Mouse (Mus musculus) layer of hippocampus, postnatal 10 days (tissue): ENCODE measurements around the gene Tbc1d2. TPM values are rescaled to one million over a fixed set of nuclear protein-coding genes. Genes with fewer than 3 reads are reported as not detected.

Experiments
- DNase-seq, 2 experiments: peaks; one replicate each; pipeline ENCODE4 v3.0.0; 2021; ENCODE audit warnings: low spot score in 2 of 2
- total RNA-seq, 2 experiments: library from RNA; stranded (reverse); gene quantifications; 2 replicates each; pipeline ENCODE4 v1.2.3; 2021

Gene Tbc1d2
- total RNA-seq, 2 experiments from 2014 or later: 2.5 to 2.9 TPM

DNA sequence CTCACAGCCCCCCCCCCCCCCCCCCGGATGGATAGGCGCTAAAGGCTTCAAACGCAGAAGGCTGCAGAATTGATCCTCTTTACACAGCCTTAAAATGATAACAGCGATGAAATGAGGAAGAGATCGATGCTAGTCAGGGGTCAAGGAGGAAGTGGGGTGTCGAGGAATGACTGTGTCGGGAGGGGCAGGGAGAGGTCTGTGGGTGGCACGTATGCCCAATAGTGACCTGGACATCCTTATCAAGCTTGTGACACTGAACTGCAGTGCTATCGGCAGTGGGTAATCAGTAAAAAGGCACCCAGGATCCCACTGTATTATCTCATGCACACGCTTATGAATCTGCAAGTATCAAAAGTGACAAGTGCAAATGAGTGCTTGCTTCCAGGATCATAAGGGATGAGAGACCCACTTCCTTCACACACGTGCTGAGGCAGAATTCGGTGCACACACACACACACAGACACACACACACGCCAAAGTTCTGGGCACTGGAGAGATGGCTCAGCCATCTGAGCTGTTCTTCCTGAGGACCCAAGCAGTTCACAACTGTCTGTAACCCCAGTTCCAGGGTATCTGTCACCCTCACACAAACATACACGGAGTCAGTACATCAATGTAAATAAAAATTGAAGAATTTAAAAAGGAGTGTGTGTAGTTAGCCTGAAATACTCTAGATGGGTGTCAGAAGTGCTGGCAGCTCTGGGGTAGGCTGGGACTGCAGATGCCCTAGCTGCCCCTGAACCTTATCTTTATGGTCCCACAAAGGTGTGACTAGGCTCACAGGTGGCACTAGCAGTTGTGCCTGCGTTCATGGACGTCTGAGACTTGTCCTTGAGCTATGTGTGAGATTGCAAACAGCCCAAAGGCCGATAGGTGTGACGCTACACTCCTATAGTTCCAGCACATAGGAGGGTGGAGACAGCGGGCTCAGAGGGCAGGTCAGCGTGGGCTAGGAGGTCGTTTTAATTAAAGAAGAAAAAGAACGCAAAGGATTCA, 91.0 kb downstream of the Tbc1d2 start:
- no peak for DNase-seq

DNA sequence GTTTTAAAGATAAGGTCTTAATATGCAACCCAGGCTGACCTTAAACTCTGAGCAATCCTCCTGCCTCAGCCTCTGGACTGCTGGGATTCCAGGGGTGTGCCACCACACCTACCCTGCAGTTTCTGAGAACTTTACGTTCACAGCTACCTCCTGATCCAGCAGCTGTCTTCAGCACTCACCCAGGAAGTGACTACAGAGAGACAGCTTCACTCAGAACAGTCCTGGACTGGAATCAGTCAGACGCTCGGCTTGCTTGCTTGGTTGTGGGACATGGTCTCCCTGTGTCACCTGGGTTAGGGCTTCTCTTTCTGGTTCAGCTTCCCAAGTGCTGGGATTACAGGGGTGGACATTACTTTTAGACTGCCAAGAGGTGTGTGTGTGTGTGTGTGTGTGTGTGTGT, 93.1 kb downstream of the Tbc1d2 start:
- no peak for DNase-seq

DNA sequence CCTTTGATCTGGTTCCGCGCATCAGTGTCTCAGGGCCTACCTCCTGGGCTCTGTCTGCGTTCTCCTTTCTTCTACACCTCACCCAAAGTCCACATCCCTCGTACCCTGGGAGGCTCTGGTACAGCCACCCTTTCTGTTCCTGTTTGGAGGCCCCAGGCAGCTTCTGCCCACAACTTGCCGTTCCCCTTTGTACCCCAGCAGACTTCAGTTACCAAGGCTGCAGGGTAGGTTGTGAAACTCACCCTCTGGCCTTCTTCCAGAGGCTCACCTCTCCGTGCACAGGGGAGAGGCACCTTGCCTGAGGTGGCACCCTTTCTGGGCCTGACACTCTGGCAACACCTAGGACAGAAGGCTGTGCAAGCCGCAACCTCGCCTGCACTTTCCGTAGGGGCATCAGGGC, 94.2 kb downstream of the Tbc1d2 start:
- DNase-seq: no peak

Other genes starting within 250 kb of the Tbc1d2 start
- not detected for gene Hemgn, start 236.7 kb downstream of the Tbc1d2 start, total RNA-seq
- 10 to 100 TPM; 53.5 to 59.3 TPM for gene Anp32b, start 199.3 kb downstream of the Tbc1d2 start, total RNA-seq
- 10 to 100 TPM; 34.0 to 39.6 TPM for gene Nans, start 161.0 kb downstream of the Tbc1d2 start, total RNA-seq
- under 1 TPM; 0.62 to 0.69 TPM for gene Trim14, start 114.1 kb downstream of the Tbc1d2 start, total RNA-seq
- 10 to 100 TPM; 35.6 to 37.6 TPM for gene Coro2a, start 48.0 kb downstream of the Tbc1d2 start, total RNA-seq